Comparison of ENCODE assay signal across 10 mouse cellular contexts in the genomic region with DNA sequence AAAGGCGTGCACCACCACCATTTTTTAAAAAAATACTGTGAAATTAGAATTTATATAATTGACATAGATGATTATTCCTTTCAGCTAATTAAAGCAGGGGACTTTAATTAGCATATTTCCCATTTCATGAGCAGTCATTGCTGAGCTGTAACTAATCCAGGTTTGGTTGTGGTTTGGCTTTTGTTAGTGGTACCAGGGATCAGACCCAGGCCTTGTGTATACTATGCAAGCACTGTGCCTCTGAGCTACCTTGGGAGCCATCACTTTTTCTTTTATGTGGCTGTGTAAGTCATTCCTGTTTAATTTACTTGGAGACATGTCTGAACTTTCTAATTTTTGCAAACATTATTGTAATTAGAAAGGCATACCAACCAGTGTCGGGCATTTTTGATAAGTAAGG. TPM values are rescaled to one million over a fixed set of nuclear protein-coding genes. Genes with fewer than 3 reads are reported as not detected.
DNase-seq lines count a peak whose midpoint lies in the region; ATAC-seq lines count a peak whose summit lies in the region.
"Had no signal": no experiment of that assay in that cellular context is flagged by ENCODE, and none has a peak within 500 bp of the region (broad histone marks: within the 10 kb centered on the region; RNA-seq: fewer than 3 reads in every experiment).

No protein-coding gene starts in this region.

- H3K9me3 ChIP-seq in heart, embryonic 16.5 days (replicated peaks; ENCODE audit: control insufficient read depth, low read length): no peaks in the 10 kb centered on the region
- H3K9me3 ChIP-seq in embryonic facial prominence, embryonic 14.5 days (ENCODE audit: control insufficient read depth, low read length): no peaks in the 10 kb centered on the region
- H3K9me3 ChIP-seq in midbrain, embryonic 12.5 days: no peaks in the 10 kb centered on the region
- H3K9me3 ChIP-seq: intestine, embryonic 15.5 days had no signal

- no peak for ATAC-seq in heart, embryonic 16.5 days (replicated peaks; ENCODE audit: extremely low read depth, insufficient read depth, low FRiP score)
- no peak for ATAC-seq in embryonic facial prominence, embryonic 14.5 days (ENCODE audit: low read depth)
- ATAC-seq in midbrain, embryonic 12.5 days (ENCODE audit: low FRiP score, low read depth): no peak
- ATAC-seq: intestine, embryonic 15.5 days had no signal

- no peak for DNase-seq in heart, postnatal 4 days
- DNase-seq in adipocyte (ENCODE audit: low spot score): peak; percentile 50
- no peak for DNase-seq in embryonic facial prominence, embryonic 14.5 days (ENCODE audit: low spot score)
- DNase-seq in ovary, postnatal 10 days (ENCODE audit: low spot score): no peak
- DNase-seq in layer of hippocampus, adult 9-11 months: no peak
- DNase-seq: cerebellum, adult 8-10 months; liver had no signal

- H3K4me3 ChIP-seq in heart, embryonic 16.5 days (ENCODE audit: low read length): no peak overlapping the region
- no peak overlapping the region for H3K4me3 ChIP-seq in embryonic facial prominence, embryonic 14.5 days (ENCODE audit: low read depth, low read length)
- peak overlapping the region; percentile 40; the same call in 1 of the 2 replicates for H3K4me3 ChIP-seq in midbrain, embryonic 12.5 days

- no peaks in the 10 kb centered on the region for H3K36me3 ChIP-seq in heart, embryonic 16.5 days (ENCODE audit: control insufficient read depth, insufficient read depth)
- H3K36me3 ChIP-seq in embryonic facial prominence, embryonic 14.5 days (ENCODE audit: control insufficient read depth, insufficient read depth, low read length): no peaks in the 10 kb centered on the region
- H3K36me3 ChIP-seq in midbrain, embryonic 12.5 days: no peaks in the 10 kb centered on the region
- H3K36me3 ChIP-seq: intestine, embryonic 15.5 days had no signal

- no peak overlapping the region for H3K27ac ChIP-seq in heart, embryonic 16.5 days (ENCODE audit: low read length)
- no peak overlapping the region for H3K27ac ChIP-seq in embryonic facial prominence, embryonic 14.5 days (replicated peaks; ENCODE audit: low read depth, low read length)
- H3K27ac ChIP-seq in midbrain, embryonic 12.5 days (replicated peaks): peak overlapping the region; percentile 94
- H3K27ac ChIP-seq: intestine, embryonic 15.5 days had no signal

- H3K9ac ChIP-seq in heart, embryonic 16.5 days (ENCODE audit: low read length): no peak overlapping the region
- no peak overlapping the region; the same call in 1 of the 2 replicates for H3K9ac ChIP-seq in embryonic facial prominence, embryonic 14.5 days (ENCODE audit: low read depth, low read length)
- peak overlapping the region; percentile 50; the same call in 1 of the 2 replicates for H3K9ac ChIP-seq in midbrain, embryonic 12.5 days (replicated peaks)

- peak overlapping the region; percentile 57 for H3K4me2 ChIP-seq in heart, embryonic 16.5 days (ENCODE audit: low read depth, low read length)
- H3K4me2 ChIP-seq in embryonic facial prominence, embryonic 14.5 days (ENCODE audit: low read depth, low read length): peak overlapping the region; percentile 70
- H3K4me2 ChIP-seq in midbrain, embryonic 12.5 days (replicated peaks): peak overlapping the region; percentile 52

- no peaks in the 10 kb centered on the region for H3K27me3 ChIP-seq in heart, embryonic 16.5 days (ENCODE audit: control insufficient read depth, insufficient read depth, low read length)
- no peaks in the 10 kb centered on the region for H3K27me3 ChIP-seq in embryonic facial prominence, embryonic 14.5 days (replicated peaks; ENCODE audit: control insufficient read depth, insufficient read depth, low read length)
- no peaks in the 10 kb centered on the region for H3K27me3 ChIP-seq in midbrain, embryonic 12.5 days
- H3K27me3 ChIP-seq: intestine, embryonic 15.5 days had no signal

- peaks cover 41% of the 10 kb centered on the region for H3K4me1 ChIP-seq in heart, embryonic 16.5 days (ENCODE audit: control insufficient read depth, insufficient read depth, low read length)
- H3K4me1 ChIP-seq in embryonic facial prominence, embryonic 14.5 days (ENCODE audit: control insufficient read depth, insufficient read depth, low read length): peaks cover 32% of the 10 kb centered on the region
- H3K4me1 ChIP-seq in midbrain, embryonic 12.5 days: peaks cover 35% of the 10 kb centered on the region

- 97% methylated on average over 2 of the region's 2 CpGs for WGBS in heart, embryonic 16.5 days
- 74% methylated on average over 2 of the region's 2 CpGs for WGBS in embryonic facial prominence, embryonic 14.5 days
- 86% methylated on average over 2 of the region's 2 CpGs for WGBS in midbrain, embryonic 12.5 days

RNA-seq across cellular contexts. Expression of gene Fam214a, which starts 24.6 kb away (rescaled TPM):
- 11.3 and 11.4 TPM in 2 replicates for polyA plus RNA-seq in heart, embryonic 16.5 days (2015; fragmentation: Nextera tagmentation; extraction: Ambion mirVana)
- 10 to 100 TPM; 13.3 to 15.9 TPM for total RNA-seq in heart, postnatal 4 days (2021)
- 12.0 and 15.7 TPM in 2 replicates for polyA plus RNA-seq in embryonic facial prominence, embryonic 14.5 days (2014; fragmentation: Nextera tagmentation; extraction: Ambion mirVana)
- 31.3 and 31.9 TPM in 2 replicates for polyA plus RNA-seq in midbrain, embryonic 12.5 days (2016; fragmentation: Nextera tagmentation; extraction: Ambion mirVana)
